Mouse (Mus musculus): ENCODE measurements around the gene Gramd4. TPM values are rescaled to one million over a fixed set of nuclear protein-coding genes. Genes with fewer than 3 reads are reported as not detected.

Gene Gramd4
- 36.6 TPM for polyA plus RNA-seq (2014; fragmentation: Illumina TruSeq; extraction: RNeasy Lipid Tissue Mini Kit (QIAGEN cat#74804); ENCODE audit: low read depth, low replicate concordance)

DNA sequence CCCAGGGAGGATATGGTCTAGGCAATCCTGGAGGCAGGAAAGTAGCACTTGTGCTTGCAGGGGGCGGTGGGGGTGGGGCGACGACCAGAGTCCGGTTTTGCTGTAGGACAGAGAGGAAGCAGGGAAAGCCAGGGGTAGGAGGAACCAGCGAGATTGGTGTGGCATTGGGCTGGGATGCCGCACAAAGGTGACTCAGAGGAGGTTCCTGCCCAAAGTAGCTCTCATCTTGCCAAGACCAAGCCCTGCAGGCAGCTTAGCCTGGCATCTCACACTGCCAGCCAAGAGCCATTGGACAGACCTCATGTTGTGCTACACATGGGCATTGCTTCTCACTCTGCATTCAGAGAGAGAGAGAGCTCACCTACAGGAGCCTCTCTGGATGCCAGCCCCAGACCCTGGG, at the start of gene Gramd4:
TSS of gene Gramd4 (plus strand) at position 283 of the 400 bp plus-strand sequence.

DNA sequence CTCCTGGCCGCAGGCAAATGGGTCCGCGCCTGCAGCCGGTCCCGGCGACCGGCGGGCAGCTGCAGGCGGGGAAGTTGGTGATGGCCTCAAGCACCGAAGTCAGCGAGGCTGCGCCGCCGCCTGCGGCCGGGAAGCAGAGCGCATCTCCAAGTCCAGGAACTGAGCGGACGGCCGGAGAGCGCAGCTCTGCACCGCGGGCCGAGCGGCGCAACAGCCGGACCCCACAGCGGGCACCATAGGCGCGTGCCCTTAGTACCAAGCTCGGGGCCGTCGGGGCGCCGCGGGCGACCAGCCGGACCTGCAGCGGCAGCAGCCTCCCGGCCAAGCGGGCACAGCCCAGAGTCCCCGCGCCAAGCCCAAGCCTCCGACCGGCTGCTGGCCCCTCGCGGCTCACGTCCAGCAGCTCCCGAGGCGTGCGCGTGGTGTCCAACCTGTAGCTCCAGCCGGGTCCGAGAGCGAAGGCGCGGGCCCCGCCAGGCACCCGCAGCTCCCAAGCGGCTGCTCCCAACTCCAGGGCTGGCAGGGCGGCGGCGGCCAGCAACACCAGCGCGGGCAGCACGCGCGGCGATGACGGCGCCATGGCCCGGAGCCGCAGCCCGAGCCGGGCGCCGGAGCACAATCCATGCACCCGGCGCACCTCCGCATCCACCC, 24.2 kb upstream of the Gramd4 start, which contains the start of gene Celsr1:
TSS of gene Celsr1 (minus strand) at position 587 of the 651 bp plus-strand sequence.

DNA sequence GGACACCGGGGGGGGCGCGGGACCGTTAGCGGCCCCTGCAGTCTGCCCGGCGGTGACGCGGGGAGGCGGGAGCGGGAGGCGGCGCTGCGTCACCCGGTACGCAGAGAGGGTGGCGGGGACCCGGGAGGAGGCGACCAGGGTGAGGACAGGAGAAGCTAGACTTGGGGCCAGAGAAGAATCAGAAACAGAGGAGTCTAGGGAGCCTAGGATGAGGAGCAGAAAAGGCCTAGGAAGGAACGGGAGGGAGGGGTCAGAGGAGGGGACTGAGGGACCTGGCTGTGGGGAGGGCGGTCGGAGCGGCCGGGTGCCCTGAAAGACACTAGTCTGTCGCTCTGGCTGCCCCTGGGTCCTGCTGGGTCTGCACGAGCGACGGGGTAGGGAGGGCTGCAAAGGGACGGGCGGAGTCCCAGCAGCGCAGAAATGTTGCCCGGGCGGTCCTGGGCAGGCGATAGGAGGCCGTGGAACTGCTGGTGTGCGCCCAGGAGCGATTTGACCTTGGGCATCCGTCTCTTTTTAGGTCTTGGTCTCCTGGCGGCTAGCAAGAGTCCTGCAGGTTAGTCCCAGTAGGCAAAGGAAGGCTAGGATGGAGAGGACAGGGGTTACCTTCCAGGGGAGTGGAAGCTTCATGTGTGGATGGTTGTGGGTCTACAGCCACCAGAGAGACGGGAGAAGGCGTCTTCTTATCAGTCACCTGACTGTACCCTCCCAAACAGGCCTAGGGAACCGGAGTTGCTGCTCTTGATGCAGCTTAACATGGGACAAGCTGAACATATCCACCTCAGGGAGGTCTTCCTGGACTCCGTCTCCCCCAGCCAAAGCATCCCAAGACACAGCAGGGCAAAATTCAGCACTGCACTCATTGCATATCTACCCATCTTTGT, 128.4 kb downstream of the Gramd4 start, which contains the start of gene Cerk:
TSS of gene Cerk (minus strand) at position 453 of the 881 bp plus-strand sequence.

Other genes starting within 250 kb of the Gramd4 start
- 24.0 TPM for gene Cdpf1, start 246.0 kb upstream of the Gramd4 start, polyA plus RNA-seq (2014; fragmentation: Illumina TruSeq; extraction: RNeasy Lipid Tissue Mini Kit (QIAGEN cat#74804); ENCODE audit: low read depth, low replicate concordance)
- gene Pkdrej, start 236.0 kb upstream of the Gramd4 start, polyA plus RNA-seq (2014; fragmentation: Illumina TruSeq; extraction: RNeasy Lipid Tissue Mini Kit (QIAGEN cat#74804); ENCODE audit: low read depth, low replicate concordance) = 1.1 TPM
- 24.3 TPM for gene Ttc38, start 225.4 kb upstream of the Gramd4 start, polyA plus RNA-seq (2014; fragmentation: Illumina TruSeq; extraction: RNeasy Lipid Tissue Mini Kit (QIAGEN cat#74804); ENCODE audit: low read depth, low replicate concordance)
- 0.94 TPM for gene Gtse1, start 197.9 kb upstream of the Gramd4 start, polyA plus RNA-seq (2014; fragmentation: Illumina TruSeq; extraction: RNeasy Lipid Tissue Mini Kit (QIAGEN cat#74804); ENCODE audit: low read depth, low replicate concordance)
- gene Trmu, start 178.4 kb upstream of the Gramd4 start, polyA plus RNA-seq (2014; fragmentation: Illumina TruSeq; extraction: RNeasy Lipid Tissue Mini Kit (QIAGEN cat#74804); ENCODE audit: low read depth, low replicate concordance) = 25.3 TPM
- 7.7 TPM for gene Celsr1, start 23.9 kb upstream of the Gramd4 start, polyA plus RNA-seq (2014; fragmentation: Illumina TruSeq; extraction: RNeasy Lipid Tissue Mini Kit (QIAGEN cat#74804); ENCODE audit: low read depth, low replicate concordance)
- 15.2 TPM for gene Cerk, start 128.4 kb downstream of the Gramd4 start, polyA plus RNA-seq (2014; fragmentation: Illumina TruSeq; extraction: RNeasy Lipid Tissue Mini Kit (QIAGEN cat#74804); ENCODE audit: low read depth, low replicate concordance)
- gene Tbc1d22a, start 156.8 kb downstream of the Gramd4 start, polyA plus RNA-seq (2014; fragmentation: Illumina TruSeq; extraction: RNeasy Lipid Tissue Mini Kit (QIAGEN cat#74804); ENCODE audit: low read depth, low replicate concordance) = 31.9 TPM

Data from adipose tissue, adult 10 weeks (tissue).